Mouse (Mus musculus) stomach, postnatal 0 days (tissue): ENCODE measurements around the gene Eva1a. TPM values are rescaled to one million over a fixed set of nuclear protein-coding genes. Genes with fewer than 3 reads are reported as not detected.

ENCODE experiments used
- ATAC-seq: fragments of 200-750 bp; cut with Nextera tagmentation; 2 replicates; pipeline ENCODE4 v1.8.0; 2017; ENCODE audit not compliant: low FRiP score, low TSS enrichment
- DNase-seq: peaks from one replicate; pipeline ENCODE4 v3.0.0-alpha.2; 2016; ENCODE audit warnings: low spot score
- H3K27ac ChIP-seq: fragments of 300-500 bp; sonication (generic); replicated peaks from 2 replicates; pipeline ENCODE4 v1.5.1; 2014; ENCODE audit warnings: mild to moderate bottlenecking, control low read depth
- H3K27me3 ChIP-seq: fragments of 300-500 bp; sonication (generic); 2 replicates; pipeline ENCODE4 v1.6.1; 2014; ENCODE audit warnings: low read length; ENCODE audit not compliant: control insufficient read depth, insufficient read depth
- H3K36me3 ChIP-seq: fragments of 300-500 bp; sonication (generic); 2 replicates; pipeline ENCODE4 v1.6.1; 2014; ENCODE audit warnings: low read length, mixed read lengths; ENCODE audit not compliant: control insufficient read depth, insufficient read depth
- H3K4me1 ChIP-seq: fragments of 300-500 bp; sonication (generic); replicated peaks from 2 replicates; pipeline ENCODE4 v1.6.1; 2014; ENCODE audit warnings: antibody characterized with exemption; ENCODE audit not compliant: control insufficient read depth, insufficient read depth
- H3K4me2 ChIP-seq: fragments of 300-500 bp; sonication (generic); replicated peaks from 2 replicates; pipeline ENCODE4 v1.6.1; 2014; ENCODE audit warnings: low read depth, mild to moderate bottlenecking, control low read depth, moderate library complexity
- H3K4me3 ChIP-seq: fragments of 300-500 bp; sonication (generic); 2 replicates; pipeline ENCODE4 v1.5.1; 2014; ENCODE audit warnings: low read depth, low read length, control low read depth
- H3K9ac ChIP-seq: fragments of 300-500 bp; sonication (generic); 2 replicates; pipeline ENCODE4 v1.6.1; 2014; ENCODE audit warnings: mild to moderate bottlenecking, low read length, control low read depth, mixed read lengths
- H3K9me3 ChIP-seq: fragments of 300-500 bp; sonication (generic); 2 replicates; pipeline ENCODE4 v1.6.1; 2016; ENCODE audit warnings: low read length; ENCODE audit not compliant: control insufficient read depth
- CTCF ChIP-seq: IDR thresholded peaks from 2 replicates; pipeline ENCODE4 v1.5.1; 2016; ENCODE audit warnings: antibody characterized with exemption, low read depth, mild to moderate bottlenecking, moderate library complexity
- EP300 ChIP-seq: optimal IDR thresholded peaks from 2 replicates; pipeline ENCODE3; 2016; ENCODE audit warnings: antibody characterized with exemption
- WGBS: fragments of 180-500 bp; shearing (Covaris S2); extraction: QIAGEN DNeasy Blood & Tissue Kit; methylation state at CpG from one replicate; pipeline ENCODE4 v1.1.7; 2014; 5-methylcytosine and 5-hydroxymethylcytosine counted together
- polyA plus RNA-seq: library from polyadenylated mRNA; unstranded; fragments of >200 nt; fragmentation: Nextera tagmentation; extraction: Ambion mirVana; gene quantifications from 2 replicates; pipeline ENCODE4 v1.2.1, GENCODE M21; 2015

Eva1a gene
- polyA plus RNA-seq, result 13.5 and 15.4 TPM in 2 replicates

DNA sequence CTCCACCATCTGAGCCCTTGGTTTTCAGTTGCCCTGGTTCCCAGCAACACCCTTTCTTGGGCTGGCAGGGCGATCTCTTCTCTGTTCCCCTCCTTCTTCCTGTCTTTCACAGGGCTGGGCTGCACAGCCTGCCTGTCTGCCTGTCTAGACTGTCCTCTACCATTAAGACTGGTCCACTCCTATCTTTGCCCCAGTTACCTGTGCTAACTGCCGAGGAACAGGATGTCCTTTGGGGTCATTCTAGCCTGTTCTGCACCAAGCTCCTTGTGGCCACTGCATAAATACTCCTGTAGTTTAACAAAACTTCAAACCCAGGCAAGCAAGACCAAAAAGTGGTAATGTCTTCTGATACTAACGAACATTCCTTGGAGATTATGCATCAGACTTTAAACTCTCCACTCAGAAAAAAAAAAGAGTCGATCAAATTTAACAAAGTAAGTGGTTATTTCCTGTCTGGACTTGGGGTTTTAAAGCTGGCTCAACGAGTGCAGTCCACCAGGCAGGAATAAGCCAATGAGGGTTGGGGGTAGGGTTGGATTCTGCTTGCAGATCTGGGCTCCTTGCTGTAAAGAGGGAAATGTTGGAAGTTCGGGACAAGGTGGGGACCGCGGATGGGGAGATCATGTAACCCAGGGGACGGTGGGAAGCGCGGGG is at the start of gene Eva1a:
Gene Eva1a (plus strand): TSS at position 210 of the 654 bp plus-strand sequence.
- Histone ChIP-seq H3K27ac (peak within 1 kb of the TSS; percentile 81), H3K4me3 (peak within 1 kb of the TSS; percentile 64), H3K27me3 (no peaks in the 10 kb centered on the region), H3K9me3 (no peaks in the 10 kb centered on the region), H3K9ac (peak within 1 kb of the TSS; percentile 69), H3K4me1 (0 out of 2 replicates have a peak, but pooled peaks cover 1% of the 10 kb centered on the region), H3K36me3 (no peaks in the 10 kb centered on the region), H3K4me2 (peak within 1 kb of the TSS; percentile 95)
- TF ChIP-seq CTCF, result no peak
- no peak for TF ChIP-seq EP300
- DNase-seq, result no peak
- no peak for ATAC-seq
- 15% methylated on average over 11 of the region's 11 CpGs for WGBS

GRCm38 (mm10) chr6:82012392-82012791 is 28.5 kb upstream of the Eva1a start:
- H3K4me2 ChIP-seq, result no peak overlapping the region
- H3K4me1 ChIP-seq, result no peaks in the 10 kb centered on the region
- H3K9me3 ChIP-seq, result no peaks in the 10 kb centered on the region
- H3K27me3 ChIP-seq, result no peaks in the 10 kb centered on the region
- TF ChIP-seq EP300 (no peak), CTCF (no peak)
- H3K36me3 ChIP-seq, result no peaks in the 10 kb centered on the region
- ATAC-seq, result no peak
- no peak overlapping the region for H3K9ac ChIP-seq
- H3K27ac ChIP-seq, result no peak overlapping the region
- no peak for DNase-seq
- WGBS, result 61% methylated on average over 1 of the region's 1 CpGs
- no peak overlapping the region for H3K4me3 ChIP-seq

DNA sequence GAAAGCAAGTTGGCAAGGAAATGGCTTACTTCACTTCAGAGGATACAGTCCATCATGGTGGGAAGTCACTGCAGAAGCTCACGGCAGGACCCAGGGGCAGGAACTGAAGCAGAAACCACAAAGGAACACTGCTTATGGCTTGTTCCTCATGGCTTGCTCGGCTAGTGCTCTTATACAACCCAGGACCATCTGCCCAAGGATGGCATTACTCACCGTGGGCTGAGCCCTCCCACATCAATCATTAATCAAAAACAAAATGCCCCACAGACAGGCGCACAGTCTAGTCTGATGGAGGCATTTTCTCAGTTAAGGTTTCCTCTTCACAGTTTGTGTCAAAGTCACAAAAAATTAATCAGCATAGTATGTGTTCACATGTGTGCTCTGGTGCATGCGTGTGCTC is 19.8 kb upstream of the Eva1a start:
- Histone ChIP-seq H3K27ac (no peak overlapping the region), H3K9ac (no peak overlapping the region), H3K9me3 (no peaks in the 10 kb centered on the region), H3K36me3 (no peaks in the 10 kb centered on the region), H3K27me3 (no peaks in the 10 kb centered on the region), H3K4me3 (no peak overlapping the region), H3K4me2 (no peak overlapping the region), H3K4me1 (no peaks in the 10 kb centered on the region)
- ATAC-seq (no peak), DNase-seq (no peak)
- TF ChIP-seq CTCF, result no peak
- TF ChIP-seq EP300, result no peak
- 75% methylated on average over 5 of the region's 5 CpGs for WGBS

GRCm38 (mm10) chr6:82021494-82021893 is 19.3 kb upstream of the Eva1a start:
- Histone ChIP-seq H3K4me1 (no peaks in the 10 kb centered on the region), H3K4me2 (no peak overlapping the region), H3K9ac (no peak overlapping the region), H3K27me3 (no peaks in the 10 kb centered on the region), H3K9me3 (no peaks in the 10 kb centered on the region), H3K27ac (no peak overlapping the region), H3K4me3 (no peak overlapping the region), H3K36me3 (no peaks in the 10 kb centered on the region)
- no peak for DNase-seq
- no peak for ATAC-seq
- TF ChIP-seq CTCF, result no peak
- TF ChIP-seq EP300, result no peak
- WGBS, result 83% methylated on average over 5 of the region's 5 CpGs

DNA sequence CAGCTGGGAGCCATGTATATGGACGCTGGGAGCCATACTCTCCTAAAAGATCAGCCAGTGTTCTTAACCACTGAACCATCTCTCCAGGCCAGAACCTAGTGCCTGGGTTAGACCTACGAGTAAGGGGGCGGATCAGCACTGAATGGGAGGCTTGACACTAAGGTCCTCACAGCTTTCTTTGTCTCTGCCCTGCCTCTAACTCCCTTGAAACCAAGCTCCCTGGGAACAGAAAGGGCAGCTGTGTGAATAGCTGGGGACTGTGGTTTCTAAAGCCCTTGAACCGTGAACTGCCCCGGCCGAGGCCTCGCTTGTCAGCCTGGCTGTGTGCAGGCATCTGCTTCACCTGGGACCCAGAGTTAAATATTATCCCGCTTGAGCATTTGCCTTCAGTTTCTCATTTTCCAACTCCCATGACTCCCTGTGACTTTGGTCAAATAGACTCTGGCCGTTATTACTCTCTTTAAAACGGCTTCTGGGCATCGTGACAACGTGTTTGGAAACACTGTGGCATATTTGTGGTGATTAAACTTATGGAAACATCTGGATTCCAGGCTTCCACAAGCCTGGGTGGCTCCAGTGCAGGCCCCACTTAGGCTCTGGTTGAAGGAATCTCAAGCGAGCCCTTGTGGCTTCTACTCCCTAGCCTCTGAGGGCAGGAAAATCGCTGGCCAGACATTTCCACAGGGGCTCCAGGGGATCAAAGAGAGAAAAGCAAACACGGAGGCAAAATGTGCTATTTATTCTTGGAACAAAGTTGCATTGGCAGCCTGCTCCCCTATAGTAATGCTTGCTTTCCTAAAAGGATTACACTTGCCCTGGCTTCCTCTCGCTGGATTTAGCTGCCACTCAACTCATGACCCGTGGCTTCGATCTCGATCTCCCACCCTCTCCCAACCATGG is 11.0 kb upstream of the Eva1a start:
- H3K4me1 ChIP-seq, result no peaks in the 10 kb centered on the region
- WGBS, result 33% methylated on average over 19 of the region's 19 CpGs
- DNase-seq (no peak), ATAC-seq (no peak)
- H3K36me3 ChIP-seq, result no peaks in the 10 kb centered on the region
- no peak overlapping the region for H3K4me3 ChIP-seq
- no peak for TF ChIP-seq EP300
- TF ChIP-seq CTCF, result no peak
- H3K9me3 ChIP-seq, result no peaks in the 10 kb centered on the region
- no peaks in the 10 kb centered on the region for H3K27me3 ChIP-seq
- H3K9ac ChIP-seq, result no peak overlapping the region
- H3K4me2 ChIP-seq, result no peak overlapping the region
- no peak overlapping the region for H3K27ac ChIP-seq

DNA sequence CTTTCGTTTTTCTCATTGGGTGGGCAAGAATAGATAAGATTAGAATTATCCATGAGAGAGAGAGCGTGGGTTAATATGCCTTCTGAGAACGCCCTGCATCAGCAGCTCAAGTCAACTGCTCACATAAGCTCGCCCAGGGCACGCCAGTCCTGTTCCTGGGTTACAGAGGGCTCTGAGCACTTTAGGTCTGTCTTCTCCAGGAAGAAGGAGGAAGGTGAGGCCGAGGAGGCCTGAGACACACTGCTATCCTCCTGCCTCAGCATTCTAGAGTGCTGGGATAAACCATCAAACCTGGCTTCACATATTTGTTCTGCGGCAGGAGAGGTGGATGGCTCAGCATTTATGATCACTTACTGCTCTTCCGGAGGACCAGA is 10.3 kb upstream of the Eva1a start:
- no peaks in the 10 kb centered on the region for H3K36me3 ChIP-seq
- WGBS, result 64% methylated on average over 8 of the region's 8 CpGs
- no peak for ATAC-seq

More for the DNA sequence above, 10.3 kb upstream of the Eva1a start:
- Histone ChIP-seq H3K4me2 (no peak overlapping the region), H3K27ac (no peak overlapping the region), H3K4me3 (no peak overlapping the region), H3K9me3 (no peaks in the 10 kb centered on the region), H3K27me3 (no peaks in the 10 kb centered on the region), H3K9ac (no peak overlapping the region), H3K4me1 (no peaks in the 10 kb centered on the region)
- DNase-seq, result no peak
- no peak for TF ChIP-seq CTCF
- TF ChIP-seq EP300, result no peak
